Mouse (Mus musculus): Measurements from ENCODE around the gene Xlr4b.
"Not testable (repeated sequence)": the region's sequence is repeated elsewhere in the genome, so short reads cannot be mapped to it uniquely, and the experiment has no call there.

Xlr4b gene

DNA sequence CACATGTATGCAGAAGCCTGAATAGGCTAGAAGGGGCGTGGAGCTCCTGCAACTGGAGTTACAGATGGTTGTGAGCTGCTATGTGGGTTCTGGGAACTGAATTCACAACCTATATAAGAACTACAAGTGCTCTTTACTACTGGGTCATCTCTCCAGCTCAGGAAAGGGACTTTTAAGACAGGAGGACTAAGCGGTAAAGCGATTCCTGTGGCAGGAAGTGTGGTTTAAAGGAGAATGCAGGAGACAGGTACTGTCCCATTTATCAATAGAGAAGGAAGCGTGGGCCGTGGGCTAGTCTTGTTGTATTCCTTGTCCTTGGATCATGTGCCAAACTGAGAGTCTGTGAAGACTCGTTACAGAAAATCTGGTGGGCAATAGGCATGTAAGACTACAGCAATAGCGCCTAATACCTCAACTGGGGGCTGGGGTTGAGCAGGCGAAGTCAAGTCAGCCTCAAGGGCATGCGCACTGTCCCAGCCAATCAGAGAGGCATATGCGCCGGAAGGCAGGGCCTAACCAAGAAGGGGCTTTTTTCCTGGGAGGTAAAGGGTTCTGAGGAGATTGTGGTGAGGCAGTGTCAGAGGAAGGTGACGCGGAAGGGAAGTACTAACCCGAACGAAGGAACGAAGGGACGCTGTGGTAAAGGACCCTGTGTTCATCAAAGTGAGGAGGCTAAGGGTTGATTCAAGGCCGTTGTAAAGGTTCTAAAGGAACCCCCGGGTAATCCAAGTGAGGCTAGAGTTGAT, at the start of gene Xlr4b:
Xlr4b (plus strand) TSS at position 515 of the 746 bp plus-strand sequence.
- ATAC-seq (ENCODE audit: insufficient number of reproducible peaks, low FRiP score, low TSS enrichment) = not testable (repeated sequence)

DNA sequence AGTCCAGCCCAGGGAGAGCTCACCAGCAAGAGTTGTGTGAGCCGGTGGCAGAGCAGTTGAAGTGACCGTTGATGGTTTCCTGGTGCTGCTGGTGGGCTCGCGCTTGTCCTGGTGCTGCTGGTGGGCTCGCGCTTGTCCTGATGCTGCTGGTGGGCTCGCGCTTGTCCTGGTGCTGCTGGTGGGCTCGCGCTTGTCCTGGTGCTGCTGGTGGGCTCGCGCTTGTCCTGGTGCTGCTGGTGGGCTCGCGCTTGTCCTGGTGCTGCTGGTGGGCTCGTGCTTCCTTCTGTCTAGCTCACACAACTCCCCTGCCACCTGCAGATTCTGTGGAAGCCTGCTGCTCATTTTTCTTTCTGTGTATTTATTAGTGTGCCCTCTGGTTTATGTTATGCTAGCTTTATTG, 37.2 kb upstream of the Xlr4b start, which contains the start of gene Spin2d:
Spin2d (minus strand) TSS at position 101 of the 400 bp plus-strand sequence.
- ATAC-seq (ENCODE audit: insufficient number of reproducible peaks, low FRiP score, low TSS enrichment) = not testable (repeated sequence)

DNA sequence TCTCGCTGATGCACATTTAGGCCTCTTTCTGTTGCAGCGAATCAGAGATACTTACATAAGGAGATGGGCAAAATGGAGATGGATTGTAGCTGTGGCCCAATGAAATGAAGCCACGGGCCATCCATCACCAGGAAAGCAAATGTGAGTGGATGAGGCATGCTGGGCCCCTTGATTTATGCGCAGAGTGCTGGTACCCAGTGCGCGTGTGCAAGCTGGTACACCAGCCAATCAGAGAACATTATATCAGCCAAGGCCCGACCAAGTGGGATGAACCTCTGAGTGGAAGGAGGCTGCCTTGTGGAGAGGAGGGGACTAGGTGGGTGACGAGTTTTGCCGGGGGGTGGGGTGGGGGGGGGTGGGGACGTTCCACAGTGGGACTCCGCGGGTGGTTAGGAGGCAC, 22.2 kb upstream of the Xlr4b start, which contains the start of gene Xlr3b:
Xlr3b (plus strand) TSS at position 274 of the 400 bp plus-strand sequence.
- not testable (repeated sequence) for ATAC-seq (ENCODE audit: insufficient number of reproducible peaks, low FRiP score, low TSS enrichment)

DNA sequence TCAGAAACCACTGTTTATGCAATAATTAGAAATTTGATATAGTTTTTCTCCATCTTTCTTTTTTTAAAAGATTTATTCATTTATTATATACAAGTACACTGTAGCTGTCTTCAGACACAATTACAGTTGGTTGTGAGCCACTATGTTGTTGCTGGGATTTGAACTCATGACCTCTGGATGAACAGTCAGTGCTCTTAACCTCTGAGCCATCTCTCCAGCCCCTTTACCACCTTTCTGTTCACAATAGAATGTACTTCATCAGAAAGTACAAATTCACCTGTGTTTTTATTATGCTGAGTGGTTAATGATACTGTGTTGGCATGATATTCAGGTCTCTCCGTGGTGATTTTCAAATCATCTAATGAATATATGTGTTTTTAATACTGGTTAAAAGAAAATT, 11.2 kb downstream of the Xlr4b start:
- ATAC-seq (ENCODE audit: insufficient number of reproducible peaks, low FRiP score, low TSS enrichment) = no peak

GRCm38 (mm10) chrX:73227914-73228605, 13.9 kb downstream of the Xlr4b start, which contains the start of gene F8a:
F8a (plus strand) TSS chrX:73228291.
- peak; percentile 95 for ATAC-seq (ENCODE audit: insufficient number of reproducible peaks, low FRiP score, low TSS enrichment)

- ATAC-seq (ENCODE audit: insufficient number of reproducible peaks, low FRiP score, low TSS enrichment) = peak; percentile 64; the same call in 1 of the 2 replicates
Observed at GRCm38 (mm10) chrX:73228606-73229214, 14.6 kb downstream of the Xlr4b start.

GRCm38 (mm10) chrX:73229288-73229687, 15.2 kb downstream of the Xlr4b start:
- ATAC-seq (ENCODE audit: insufficient number of reproducible peaks, low FRiP score, low TSS enrichment) = no peak

DNA sequence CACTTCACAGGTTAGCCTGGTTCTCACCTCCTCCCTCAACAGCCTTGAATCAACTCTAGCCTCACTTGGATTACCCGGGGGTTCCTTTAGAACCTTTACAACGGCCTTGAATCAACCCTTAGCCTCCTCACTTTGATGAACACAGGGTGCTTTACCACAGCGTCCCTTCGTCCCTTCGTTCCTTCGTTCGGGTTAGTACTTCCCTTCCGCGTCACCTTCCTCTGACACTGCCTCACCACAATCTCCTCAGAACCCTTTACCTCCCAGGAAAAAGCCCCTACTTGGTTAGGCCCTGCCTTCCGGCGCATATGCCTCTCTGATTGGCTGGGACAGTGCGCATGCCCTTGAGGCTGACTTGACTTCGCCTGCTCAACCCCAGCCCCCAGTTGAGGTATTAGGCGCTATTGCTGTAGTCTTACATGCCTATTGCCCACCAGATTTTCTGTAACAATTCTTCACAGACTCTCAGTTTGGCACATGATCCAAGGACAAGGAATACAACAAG, 28.7 kb downstream of the Xlr4b start, which contains the start of gene Xlr4c:
Xlr4c (minus strand) TSS at position 310 of the 505 bp plus-strand sequence.
- not testable (repeated sequence) for ATAC-seq (ENCODE audit: insufficient number of reproducible peaks, low FRiP score, low TSS enrichment)

GRCm38 (mm10) chrX:73262428-73262827, 48.3 kb downstream of the Xlr4b start:
- not testable (repeated sequence) for ATAC-seq (ENCODE audit: insufficient number of reproducible peaks, low FRiP score, low TSS enrichment)

DNA sequence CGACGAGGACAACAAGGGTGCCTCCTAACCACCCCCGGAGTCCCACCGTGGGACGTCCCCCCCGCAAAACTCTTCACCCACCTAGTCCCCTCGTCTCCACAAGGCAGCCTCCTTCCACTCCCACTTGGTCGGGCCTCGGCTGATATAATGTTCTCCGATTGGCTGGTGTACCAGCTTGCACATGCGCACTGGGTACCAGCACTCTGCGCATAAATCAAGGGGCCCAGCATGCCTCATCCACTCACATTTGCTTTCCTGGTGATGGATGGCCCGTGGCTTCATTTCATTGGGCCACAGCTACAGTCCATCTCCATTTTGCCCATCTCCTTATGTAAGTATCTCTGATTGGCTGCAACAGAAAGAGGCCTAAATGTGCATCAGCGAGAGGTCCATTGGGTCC, 51.1 kb downstream of the Xlr4b start, which contains the start of gene Xlr3c:
Xlr3c (minus strand) TSS at position 121 of the 400 bp plus-strand sequence.
- ATAC-seq (ENCODE audit: insufficient number of reproducible peaks, low FRiP score, low TSS enrichment) = not testable (repeated sequence)
